Mouse (Mus musculus) adrenal gland, postnatal 4 days (tissue): ENCODE results near the gene Orai1. TPM values are rescaled to one million over a fixed set of nuclear protein-coding genes. Genes with fewer than 3 reads are reported as not detected.
"Not testable (repeated sequence)": the region's sequence is repeated elsewhere in the genome, so short reads cannot be mapped to it uniquely, and the experiment has no call there.

Experiments
- DNase-seq, 2 experiments: peaks; one replicate each; pipeline ENCODE4 v3.0.0; 2021 to 2022; ENCODE audit warnings: low spot score in 2 of 2, mixed read lengths in 2 of 2
- total RNA-seq, 2 experiments: library from RNA; stranded (reverse); gene quantifications; 2 replicates each; pipeline ENCODE4 v1.2.3; 2021

Gene Orai1
- total RNA-seq, 2 experiments from 2014 or later = 12.6 to 14.1 TPM

DNA sequence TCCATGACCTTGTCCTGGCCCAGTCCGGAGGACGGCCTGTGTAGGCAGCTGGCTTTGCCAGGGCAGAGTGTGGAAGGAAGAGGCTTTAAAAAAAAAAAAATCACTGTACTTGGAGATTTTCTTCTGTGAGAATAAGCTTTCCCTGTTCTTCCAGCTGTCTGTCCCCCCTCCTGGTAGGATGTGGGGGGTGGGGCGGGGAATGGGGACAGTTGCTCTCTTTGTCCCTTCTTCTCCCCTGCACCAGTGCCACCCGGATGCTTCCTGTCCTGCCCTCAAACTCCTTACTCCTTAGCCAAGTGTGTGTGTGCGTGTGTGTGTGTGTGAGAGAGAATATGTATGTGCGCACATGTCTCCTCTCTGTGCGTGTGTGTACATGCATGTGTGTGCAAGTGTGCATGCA, 14.9 kb downstream of the Orai1 start:
- DNase-seq = no peak

DNA sequence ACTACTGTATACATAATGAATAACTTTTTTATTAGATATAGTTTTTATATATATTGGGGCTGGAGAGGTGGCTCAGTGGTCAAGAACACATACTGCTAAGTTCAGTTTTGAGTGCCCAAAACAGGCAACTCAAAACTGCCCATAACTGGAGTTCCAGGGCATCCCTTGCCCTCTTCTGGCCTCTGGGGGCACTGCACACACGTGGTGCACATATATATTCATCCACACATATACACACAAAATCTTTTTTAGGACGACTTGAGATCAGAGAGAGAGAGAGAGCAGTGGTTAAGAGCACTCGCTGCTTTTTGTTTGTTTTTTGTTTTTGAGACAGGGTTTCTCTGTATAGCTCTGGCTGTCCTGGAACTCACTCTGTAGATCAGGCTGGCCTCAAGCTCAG, 16.4 kb downstream of the Orai1 start:
- DNase-seq = no peak

DNA sequence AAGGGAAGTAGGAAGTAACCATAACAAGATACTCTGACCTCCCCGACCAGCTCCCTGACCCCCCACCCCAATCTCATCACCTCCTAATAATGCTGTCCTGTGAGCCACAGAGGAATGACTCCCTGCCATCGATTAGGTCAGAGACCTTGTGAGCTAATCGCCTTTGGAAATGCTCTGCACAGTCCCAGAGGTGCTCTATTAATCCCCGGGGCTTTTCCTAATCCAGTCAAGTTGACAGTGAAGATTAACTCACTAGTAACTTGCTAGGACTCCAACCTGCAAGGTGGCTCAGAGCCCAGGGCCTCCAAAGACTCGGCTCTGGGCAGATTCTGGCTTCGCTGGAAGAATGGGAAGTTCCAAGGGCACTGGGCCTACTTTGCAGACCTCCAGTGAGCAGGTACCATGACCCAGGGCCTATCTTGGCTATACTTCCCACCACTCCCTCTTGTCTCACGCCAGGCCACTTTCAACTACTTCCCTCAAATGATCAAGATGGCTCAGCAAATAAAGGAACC, 18.8 kb downstream of the Orai1 start:
- no peak for DNase-seq

DNA sequence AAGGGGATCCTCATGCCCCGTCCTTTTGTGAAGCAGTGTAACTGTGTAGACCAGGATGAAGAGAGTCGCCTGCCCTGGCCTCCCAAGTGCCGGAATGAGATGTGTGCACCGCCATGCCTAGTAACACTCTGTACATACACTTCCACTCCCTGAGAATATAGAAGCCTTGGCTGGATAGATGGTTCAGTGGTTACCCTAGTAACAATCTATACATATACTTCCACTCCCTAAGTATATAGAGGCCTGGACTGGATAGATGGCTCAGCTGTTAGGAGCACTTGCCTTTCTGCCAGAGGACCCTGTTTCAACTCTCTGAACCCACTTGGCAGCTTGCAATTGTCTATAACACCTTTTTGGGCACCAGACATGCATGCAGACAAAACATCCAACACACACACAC, 20.2 kb downstream of the Orai1 start:
- DNase-seq = no peak

DNA sequence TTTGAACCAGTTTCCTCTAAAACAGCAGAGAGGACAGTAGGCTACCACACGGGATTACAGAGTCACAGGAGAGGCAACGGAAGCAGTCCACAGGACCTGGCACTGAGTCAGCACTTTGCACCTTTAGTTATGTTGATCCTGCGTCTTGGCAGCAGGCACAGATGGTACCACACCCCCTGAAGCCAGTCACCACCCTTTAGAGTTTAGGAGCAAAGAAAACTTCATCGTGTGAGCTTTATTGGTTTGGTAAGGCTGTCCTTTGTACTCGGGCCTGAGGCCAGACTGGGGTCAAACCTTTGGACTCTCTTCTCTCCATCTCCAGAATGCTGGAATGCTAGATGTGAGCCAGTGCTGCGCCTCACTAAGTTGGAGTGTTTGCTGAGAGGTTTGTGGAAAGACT, 20.7 kb downstream of the Orai1 start:
- DNase-seq = no peak

DNA sequence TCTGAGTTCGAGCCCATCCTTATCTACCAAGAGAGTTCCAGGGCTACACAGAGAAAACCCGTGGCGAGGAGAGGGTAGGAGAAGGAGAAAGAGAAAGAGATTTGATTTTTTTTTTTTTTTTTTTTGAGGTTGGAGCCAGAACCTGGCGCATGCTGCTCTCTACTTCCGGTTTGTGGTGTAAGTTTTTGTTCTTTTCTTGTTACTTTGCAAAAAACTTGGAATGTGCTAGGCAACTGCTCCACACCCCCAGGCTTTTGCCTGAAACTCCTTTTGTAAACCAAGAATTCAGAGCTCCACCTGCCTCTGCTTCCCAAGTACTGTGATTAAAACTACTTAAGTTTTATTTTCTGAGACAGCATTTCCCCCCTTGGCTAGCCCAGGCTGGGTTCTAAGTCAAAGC, 23.2 kb downstream of the Orai1 start:
- DNase-seq = no peak

DNA sequence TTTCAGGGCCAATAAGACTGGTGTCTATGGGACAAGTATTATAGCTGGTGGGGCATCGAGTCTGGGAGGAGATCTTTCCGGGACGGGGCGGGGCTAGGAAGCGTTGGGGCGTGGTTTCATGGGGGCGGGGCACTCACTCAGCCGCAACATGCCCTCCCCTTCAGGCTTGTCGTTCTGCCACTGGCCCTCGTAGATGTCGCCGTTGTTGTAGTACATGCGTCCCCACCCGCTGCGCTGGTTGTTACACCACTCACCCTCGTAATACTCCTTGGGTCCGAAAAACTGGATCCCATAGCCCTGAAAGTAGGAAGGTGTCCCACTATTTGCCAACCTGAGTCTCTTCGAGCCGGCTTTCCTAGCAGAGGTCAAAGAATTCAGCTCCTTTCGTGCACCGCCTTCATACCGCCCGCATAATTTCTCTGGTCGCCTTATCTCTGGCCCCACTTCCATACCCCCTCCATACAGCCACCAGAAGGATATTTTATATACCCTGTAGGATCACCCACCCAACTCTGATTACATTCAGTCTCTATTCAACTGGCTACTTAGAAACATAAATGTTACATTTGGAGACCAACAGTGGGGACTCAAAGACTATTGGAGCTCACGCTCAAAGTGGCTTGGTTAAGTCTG, 24.4 kb downstream of the Orai1 start:
- peak; percentile 52 to 66 for DNase-seq

DNA sequence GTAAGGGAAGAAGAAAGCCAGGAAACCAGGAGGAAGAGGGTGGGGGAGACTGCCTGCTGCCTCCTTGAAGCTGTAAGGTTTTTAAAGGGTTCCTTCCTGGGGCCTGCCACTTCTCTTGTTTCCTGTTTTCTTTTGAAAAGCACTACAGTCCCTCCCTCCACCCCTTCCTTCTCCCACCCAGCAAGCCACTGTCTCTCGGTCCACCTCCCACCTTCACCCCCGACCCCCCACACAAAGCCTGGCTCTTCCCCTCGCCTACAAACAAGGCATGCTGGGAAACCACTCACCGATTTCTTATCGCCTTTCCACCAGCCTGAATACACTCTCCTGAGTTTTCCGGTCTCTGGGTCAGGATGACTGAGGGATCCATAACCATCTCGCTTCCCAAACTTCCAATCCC, 25.9 kb downstream of the Orai1 start:
- no peak for DNase-seq

DNA sequence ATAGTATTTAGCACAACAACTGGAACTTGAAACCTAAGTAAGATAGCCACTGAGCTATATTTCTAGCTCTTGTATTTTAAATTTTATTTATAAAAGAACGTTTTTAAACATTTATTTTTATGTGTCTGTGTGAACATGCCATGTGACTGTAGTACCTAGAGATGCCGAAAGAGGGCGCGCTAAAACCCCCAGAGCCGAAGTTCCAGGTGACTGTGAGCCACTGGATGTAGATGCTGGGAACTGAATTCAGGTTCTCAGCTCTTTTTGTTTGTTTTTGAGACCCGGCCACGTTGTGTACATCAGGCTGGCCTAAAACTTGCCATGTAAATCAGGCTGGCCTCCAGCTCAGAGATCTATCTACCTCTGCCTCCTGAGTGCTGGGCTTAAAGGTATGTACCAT, 29.0 kb downstream of the Orai1 start:
- no peak for DNase-seq

DNA sequence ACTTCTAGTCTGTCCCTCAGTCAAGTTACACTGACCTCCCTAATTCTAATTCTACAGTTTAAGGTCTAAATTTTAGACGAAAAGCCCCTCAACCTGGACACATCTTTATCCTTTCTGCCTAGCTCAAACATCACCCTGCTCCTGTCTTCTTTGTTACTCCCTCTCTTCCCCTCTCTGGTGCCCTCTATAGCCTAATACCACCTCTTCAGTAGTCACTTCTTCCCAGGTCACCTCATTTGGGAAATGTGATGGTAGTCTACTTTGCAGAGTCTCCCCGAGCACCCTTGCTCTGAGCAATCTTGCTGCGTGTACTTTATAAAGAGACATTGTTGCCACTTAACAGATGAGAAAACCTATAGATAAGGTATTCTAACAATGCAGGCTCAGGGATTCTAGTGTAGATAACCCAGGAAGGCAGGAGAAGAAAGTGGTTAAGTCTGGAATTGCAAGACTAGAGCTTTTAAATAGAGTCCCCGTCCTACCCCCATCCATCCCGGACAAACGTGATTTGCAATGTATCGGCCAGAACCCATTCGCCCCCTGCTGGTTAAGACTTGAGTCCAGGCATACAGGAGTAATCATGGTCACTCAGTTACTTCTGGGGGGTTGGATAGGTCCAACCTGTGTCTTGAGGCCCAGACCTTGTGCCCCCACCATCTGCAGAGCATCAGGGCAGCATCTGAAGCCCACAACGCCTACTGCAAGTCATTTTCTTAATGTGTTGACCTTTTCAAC, 30.9 kb downstream of the Orai1 start:
- DNase-seq = peak in 1 of 2 experiments; percentile 55

DNA sequence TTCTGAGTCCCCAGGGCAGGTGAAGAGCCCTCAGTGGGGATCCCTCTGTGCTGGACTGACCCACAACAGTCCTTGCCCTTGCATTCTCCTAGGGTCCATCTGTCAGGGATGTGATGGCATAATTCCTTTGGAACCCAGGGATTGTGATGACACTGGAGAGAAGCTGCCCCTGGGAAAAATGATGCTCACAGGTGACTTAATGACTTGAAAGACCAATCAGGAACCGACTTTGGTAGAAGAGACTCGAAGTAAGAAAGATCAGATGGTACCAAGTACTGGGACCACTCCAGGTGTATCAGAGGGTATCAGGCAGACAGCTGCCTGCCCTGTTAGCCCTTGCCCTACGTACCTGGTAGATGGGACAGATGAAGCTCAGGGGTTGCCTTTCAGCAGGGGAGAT, 32.0 kb downstream of the Orai1 start, which contains the start of gene Morn3:
TSS of gene Morn3 (minus strand) at position 101 of the 400 bp plus-strand sequence.
- DNase-seq = no peak

DNA sequence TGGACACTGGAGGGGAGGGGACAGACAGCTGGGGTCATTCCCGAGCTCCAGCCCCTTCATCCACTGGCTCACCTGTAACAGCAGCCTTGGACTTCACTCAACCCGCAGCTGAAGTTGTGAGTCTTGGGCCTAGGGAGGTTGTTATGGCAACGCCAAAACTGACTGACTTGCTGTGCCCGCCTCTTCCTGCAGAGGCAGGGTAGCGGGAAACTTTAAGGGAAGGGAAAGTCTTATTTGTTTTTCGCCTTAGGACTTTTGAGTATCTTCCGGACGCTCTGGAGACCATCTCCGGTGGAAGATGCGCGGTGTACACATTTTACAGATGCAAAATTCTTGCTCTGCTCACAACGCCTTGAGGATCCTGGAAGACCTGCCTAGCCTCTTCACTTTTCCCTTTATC, 34.4 kb downstream of the Orai1 start:
- DNase-seq = no peak

DNA sequence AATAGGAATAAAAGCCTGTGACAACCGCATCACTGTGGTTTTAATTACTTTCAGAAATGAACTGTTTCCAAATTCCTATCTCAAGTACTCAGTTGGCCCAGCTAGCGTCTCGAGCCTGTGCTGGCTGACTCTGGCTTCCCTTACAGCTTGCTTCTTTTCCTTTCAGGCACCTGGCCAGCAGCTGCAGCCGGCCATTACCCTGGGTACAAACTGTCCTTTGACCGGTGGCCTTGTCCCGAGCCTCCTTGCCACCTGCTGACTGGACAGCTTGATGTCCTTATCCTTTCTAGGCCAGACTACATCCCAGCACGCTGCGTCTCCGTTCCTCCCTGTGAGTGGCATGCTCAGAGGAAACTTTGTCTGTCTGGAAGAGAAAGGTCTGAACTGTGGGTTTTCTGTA, 36.0 kb downstream of the Orai1 start:
- no peak for DNase-seq

DNA sequence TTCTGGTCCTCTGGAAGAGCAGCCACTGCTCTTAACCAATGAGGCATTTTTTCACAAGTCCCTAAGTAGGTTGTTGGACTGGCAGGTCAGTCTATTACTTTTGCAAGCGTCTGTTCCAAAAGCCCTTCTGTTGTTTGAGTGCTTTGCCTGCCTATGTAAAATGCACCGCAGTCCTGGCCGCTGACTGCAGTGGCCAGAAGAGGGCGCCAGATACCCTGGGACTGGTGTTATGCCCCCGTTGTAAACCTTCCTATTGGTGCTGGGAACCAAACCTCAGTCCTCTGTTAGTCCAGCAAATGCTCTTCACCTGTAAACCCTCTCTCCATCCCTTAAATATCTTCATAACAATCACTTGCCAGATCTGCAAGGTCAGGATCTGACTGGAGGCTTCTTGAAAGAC, 36.9 kb downstream of the Orai1 start:
- no peak for DNase-seq

DNA sequence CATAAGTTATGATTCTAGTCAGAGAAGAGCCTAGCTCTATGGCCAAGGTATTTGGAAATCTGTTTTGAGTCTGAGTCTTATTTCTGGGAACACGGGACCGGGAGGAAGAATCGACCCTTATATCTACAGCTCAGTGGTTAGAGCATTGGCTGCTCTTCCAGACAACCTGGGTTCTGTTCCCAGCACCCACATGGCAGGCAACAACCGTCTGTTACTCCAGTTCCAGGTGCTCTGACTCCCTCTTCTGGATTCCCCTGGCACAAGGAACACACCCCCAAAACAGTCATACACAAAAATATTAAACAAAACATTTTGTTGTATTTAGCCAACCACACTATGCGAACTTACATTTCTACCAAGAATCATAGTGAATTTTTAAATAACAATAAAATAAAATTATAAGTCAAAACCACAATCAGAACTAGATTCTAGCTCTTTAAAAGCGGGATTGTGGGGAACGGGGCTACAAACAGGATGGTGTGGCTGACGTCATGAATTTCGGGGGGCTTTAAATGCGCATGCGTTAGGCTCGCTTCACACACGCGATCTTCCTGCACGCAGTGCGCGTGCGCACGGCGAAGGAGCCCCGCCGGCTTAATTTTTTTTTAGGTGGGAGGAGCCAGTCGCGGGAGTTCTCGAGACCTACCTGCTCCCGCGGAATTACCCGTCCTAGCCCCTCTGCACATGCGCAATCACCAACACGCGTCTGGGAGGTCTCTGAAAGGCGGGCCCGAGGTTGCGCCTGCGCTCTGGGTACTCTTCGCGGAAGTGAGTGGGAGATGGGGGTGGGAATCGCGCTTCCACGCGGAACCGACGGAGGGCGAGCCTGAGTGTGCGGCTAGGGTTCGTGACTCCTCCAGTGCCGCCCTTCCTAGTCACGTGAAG, 42.7 kb downstream of the Orai1 start:
- DNase-seq = peak; percentile 95 to 99

DNA sequence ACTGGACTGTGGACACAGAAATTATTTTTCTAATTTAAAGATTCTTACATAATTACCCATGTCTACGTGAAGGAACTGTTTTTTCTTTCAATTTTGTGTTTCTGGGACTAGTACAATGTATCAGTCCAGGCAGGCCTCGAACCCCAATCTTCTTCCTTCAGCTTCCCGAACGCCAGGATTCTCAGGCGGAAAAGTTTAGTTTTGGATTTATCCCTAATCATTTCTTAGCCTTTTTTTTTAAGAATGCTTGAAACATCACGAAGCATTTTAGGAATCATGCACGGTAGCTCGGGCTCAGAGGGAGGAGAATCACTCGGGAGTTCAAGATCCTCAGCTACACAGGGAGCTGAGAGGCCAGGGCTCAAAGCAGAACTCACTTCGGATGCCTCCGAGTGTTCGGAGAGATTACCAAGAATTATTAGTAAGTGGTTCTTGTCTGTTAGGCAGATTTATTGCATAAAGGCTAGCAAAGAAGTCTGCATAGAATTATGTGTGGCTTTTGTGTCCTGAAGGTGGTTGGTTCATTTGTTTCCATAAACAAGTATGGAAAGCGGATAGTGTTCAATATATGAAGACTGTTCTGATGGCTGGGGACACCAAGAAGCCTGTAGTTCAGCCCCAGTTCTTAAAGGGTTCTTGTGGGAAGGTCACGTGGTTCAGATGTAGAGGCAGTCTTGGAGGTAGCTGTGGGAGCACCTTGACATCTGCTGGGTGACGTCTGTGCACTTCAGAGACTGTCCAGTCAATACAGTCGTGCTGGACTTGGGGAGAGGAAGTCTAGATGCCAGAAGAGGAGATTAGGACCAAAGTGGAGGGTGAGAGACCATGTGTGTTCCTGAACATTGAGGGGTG, 43.6 kb downstream of the Orai1 start:
- DNase-seq = no peak

DNA sequence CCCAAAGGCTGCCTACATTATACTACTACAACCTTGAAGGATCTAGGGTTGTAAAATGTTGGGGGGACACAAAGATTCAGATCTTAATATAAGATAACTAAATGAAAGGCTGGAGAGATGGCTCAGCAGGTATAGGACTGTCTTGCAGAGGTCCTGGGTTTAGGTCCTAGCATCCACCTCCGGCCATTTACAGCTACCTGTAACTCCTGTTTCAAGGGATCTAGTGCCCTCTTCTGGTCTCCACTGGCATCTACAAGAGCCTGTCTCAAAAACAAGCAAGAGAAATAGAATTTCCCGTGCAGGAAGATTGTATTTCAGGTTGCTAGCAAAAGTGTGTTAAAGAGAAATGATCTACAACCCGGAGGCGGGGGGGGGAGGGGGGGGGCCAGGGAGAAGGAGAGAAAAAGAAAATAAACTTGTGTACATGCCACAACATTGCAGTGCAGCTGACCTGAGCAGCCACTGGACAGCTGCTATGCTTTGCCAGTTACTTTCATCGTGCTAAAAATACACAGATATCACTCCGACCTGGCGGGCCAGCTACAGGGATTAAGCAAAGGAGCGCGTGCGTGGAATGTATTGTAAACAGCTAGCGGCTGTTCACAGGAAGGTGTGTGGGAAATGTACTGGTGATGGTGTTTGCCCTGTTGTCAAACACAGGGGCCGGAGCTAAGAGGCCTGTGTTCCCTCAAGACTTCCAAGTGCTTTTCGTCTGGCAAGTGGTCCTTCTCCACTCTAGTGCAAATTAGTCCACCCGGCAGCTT, 45.1 kb downstream of the Orai1 start:
- no peak for DNase-seq

DNA sequence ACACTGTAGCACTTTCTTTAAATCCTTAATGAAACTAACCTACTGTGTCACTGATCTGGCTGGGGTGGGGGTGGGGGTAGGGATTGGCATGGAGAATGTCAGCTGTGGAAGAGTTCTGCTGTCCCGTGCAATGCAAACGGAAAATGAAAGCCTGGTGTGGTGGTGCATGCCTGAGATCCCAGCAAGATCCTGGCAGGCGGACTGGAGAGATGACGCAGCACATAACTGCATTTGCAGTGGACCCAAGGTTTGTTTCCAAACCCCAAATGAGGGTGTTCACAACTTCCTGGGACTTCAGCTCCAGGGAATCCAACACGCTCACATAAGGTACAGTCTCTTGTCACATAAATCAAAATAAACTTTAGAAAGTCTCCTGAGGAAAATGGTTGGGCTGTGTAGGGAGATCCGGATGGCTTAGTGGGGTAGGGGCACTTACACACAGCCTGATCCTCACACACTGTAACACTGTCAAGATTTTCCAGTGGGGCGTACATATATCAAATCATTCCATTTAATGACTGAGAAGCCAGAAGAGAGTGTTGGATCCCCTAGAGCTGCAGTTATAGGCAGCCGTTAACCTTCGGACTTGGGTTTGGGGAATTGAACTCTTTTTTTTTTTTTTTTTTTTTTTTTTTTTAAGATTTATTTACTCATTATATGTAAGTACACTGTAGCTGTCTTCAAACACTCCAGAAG, 46.0 kb downstream of the Orai1 start:
- DNase-seq = no peak

DNA sequence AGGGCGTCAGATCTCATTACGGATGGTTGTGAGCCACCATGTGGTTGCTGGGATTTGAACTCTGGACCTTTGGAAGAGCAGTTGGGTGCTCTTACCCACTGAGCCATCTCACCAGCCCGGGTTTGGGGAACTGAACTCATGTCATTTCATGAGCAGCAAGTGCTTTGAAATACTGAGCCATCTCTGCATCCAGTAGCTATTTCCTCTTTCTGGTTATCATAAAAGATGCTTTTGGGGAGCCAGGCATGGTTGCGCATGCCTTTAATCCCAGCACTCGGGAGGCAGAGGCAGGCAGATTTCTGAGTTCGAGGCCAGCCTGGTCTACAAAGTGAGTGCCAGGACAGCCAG, 46.5 kb downstream of the Orai1 start:
- DNase-seq = not testable (repeated sequence)

DNA sequence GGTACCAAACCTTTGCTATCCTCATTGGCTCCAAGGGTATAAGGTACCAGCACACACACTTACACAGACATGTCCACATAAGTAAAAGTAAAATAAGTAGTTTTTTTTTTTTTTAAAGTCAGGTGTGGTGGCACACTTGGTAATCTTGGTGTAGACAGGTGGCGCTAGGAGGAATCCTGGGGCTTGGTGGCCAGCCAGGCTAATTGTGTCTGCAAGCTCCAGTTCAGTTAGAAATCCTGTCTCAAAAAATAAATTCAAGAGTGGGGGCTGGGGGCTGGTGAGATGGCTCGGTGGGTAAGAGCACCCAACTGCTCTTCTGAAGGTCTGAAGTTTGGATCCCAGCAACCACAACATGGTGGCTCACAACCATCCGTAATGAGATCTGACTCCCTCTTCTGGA, 48.3 kb downstream of the Orai1 start:
- DNase-seq = no peak
